Mouse (Mus musculus) frontal cortex, adult (tissue): Measurements from ENCODE around the gene Fam213a.

Experiments used
- ATAC-seq: cut with Nextera tagmentation; 2 replicates; pipeline ENCODE4 v1.9.2; 2017; ENCODE audit warnings: mild to moderate bottlenecking, moderate library complexity, mixed read lengths; ENCODE audit not compliant: low TSS enrichment

The Fam213a gene

GRCm38 (mm10) chr14:40963501-40964213 is 49.9 kb downstream of the Fam213a start:
- no peak for ATAC-seq

- peak; percentile 8 for ATAC-seq
These were observed 51.0 kb downstream of the Fam213a start for GRCm38 (mm10) chr14:40962365-40963290.

- no peak for ATAC-seq
These were observed 53.4 kb downstream of the Fam213a start for GRCm38 (mm10) chr14:40960237-40960636.

- ATAC-seq = no peak
These were observed 54.0 kb downstream of the Fam213a start for GRCm38 (mm10) chr14:40959586-40959985.

GRCm38 (mm10) chr14:40958986-40959381 is 54.6 kb downstream of the Fam213a start:
- no peak for ATAC-seq

GRCm38 (mm10) chr14:40958083-40958985 is 55.3 kb downstream of the Fam213a start:
- peak; percentile 16; the same call in 1 of the 2 replicates for ATAC-seq

GRCm38 (mm10) chr14:40957607-40958006 is 56.0 kb downstream of the Fam213a start:
- no peak for ATAC-seq

GRCm38 (mm10) chr14:40956252-40957146 is 57.1 kb downstream of the Fam213a start:
- peak; percentile 34 for ATAC-seq

GRCm38 (mm10) chr14:40955596-40956251 is 57.9 kb downstream of the Fam213a start:
- peak; percentile 34 for ATAC-seq

- ATAC-seq = no peak
These were observed 58.4 kb downstream of the Fam213a start for GRCm38 (mm10) chr14:40955146-40955545.

- ATAC-seq = peak; percentile 4; the same call in 1 of the 2 replicates
These were observed 60.2 kb downstream of the Fam213a start for GRCm38 (mm10) chr14:40953381-40953780.

GRCm38 (mm10) chr14:40952715-40953114 is 60.9 kb downstream of the Fam213a start:
- no peak for ATAC-seq

GRCm38 (mm10) chr14:40952301-40952700 is 61.3 kb downstream of the Fam213a start:
- no peak for ATAC-seq

GRCm38 (mm10) chr14:40949730-40950614 is 63.6 kb downstream of the Fam213a start:
- peak; percentile 53 for ATAC-seq

GRCm38 (mm10) chr14:40949047-40949446 is 64.5 kb downstream of the Fam213a start:
- ATAC-seq = no peak

GRCm38 (mm10) chr14:40948522-40948921 is 65.1 kb downstream of the Fam213a start:
- ATAC-seq = no peak

- ATAC-seq = no peak
These were observed 65.9 kb downstream of the Fam213a start for GRCm38 (mm10) chr14:40947431-40948394.

GRCm38 (mm10) chr14:40943802-40944201 is 69.8 kb downstream of the Fam213a start:
- no peak for ATAC-seq
